ENCODE assay signal across 8 mouse cellular contexts in the genomic region with DNA sequence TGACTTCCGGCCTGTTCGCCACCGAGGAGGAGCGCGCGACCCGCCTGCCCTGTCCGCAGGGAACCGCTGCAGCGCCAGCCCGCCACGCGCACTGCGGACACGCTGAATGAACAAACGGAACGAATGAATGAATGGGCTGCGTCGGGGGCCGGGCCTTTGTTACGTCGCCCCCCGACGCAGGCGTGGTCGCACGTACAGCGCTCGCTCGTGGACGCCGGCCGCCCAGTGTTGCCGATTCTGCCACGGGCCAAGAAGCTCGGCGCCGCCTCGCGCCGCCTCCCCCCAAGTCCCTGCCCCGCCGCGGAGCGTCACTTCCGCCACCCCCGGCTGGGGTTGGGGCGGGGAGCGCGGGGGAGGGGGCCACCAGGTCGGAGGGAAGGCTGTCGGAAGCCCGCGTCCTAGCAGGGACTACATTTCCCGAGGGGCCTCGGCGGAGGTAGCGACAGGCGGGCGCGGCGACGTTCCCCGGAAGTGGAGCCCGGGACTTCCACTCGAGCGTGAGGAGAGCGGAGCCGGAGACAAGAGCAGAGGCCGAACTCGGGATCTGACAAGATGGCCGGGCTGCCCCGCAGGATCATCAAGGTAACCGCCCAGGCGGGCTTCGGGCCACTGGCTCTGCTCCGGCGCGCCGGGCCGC. TPM values are rescaled to one million over a fixed set of nuclear protein-coding genes. Genes with fewer than 3 reads are reported as not detected.
A peak's percentile ranks its signal among the peaks of the same experiment; 100 is the strongest.
DNase-seq lines count a peak whose midpoint lies in the region; ATAC-seq lines count a peak whose summit lies in the region.

Gene Ube2n (plus strand): TSS at position 490 of the 637 bp plus-strand sequence.

- DNase-seq in adrenal gland, adult (ENCODE audit: inconsistent age in 2 of 2, low spot score in 1 of 2): peak; percentile 99
- DNase-seq in embryo, embryonic 10.5 days (ENCODE audit: low spot score): peak; percentile 97
- peak; percentile 99 for DNase-seq in gastrocnemius, postnatal 14 days
- peak; percentile 97 to 99 for DNase-seq in left cerebral cortex, postnatal 10 days (ENCODE audit: extremely low spot score in 1 of 2, low spot score in 2 of 2)
- DNase-seq in right cerebral cortex, postnatal 25 days: peak; percentile 100
- DNase-seq in urinary bladder, postnatal 4 days (ENCODE audit: low spot score in 2 of 2): peak; percentile 97 to 99

- ATAC-seq in inflammation-experienced regulatory T-cells, adult 6 months: peak; percentile 84
- peak; percentile 95 for ATAC-seq in megakaryocyte-erythroid progenitor cell, adult 5-6 weeks (replicated peaks; ENCODE audit: low FRiP score, low TSS enrichment, poor library complexity, severe bottlenecking)

- intact Hi-C loops in gastrocnemius, postnatal 14 days (cut with DNase I; ENCODE audit: low total_unique reads): no loop called here
- intact Hi-C loops in left cerebral cortex, postnatal 10 days (cut with DNase I): no loop called here

RNA-seq across cellular contexts. Expression of gene Ube2n, which starts in this region (rescaled TPM):
- 100 to 1,000 TPM in 1 of 2 experiments, 10 to 100 TPM in 1; 91.7 to 110 TPM for total RNA-seq in gastrocnemius, postnatal 14 days (2021)
- polyA plus RNA-seq in inflammation-experienced regulatory T-cells, adult 6 months (2017; shearing (Covaris generic)): 100 to 1,000 TPM; 280 to 438 (median 366) TPM
- total RNA-seq in left cerebral cortex, postnatal 10 days (2021): 100 to 1,000 TPM; 232 to 236 TPM
- total RNA-seq in megakaryocyte-erythroid progenitor cell, adult 5-6 weeks (2014; fragmentation: Nextera tagmentation): 238 and 277 TPM in 2 replicates
- total RNA-seq in megakaryocyte-erythroid progenitor cell, adult 5-6 weeks (2017): 172 and 198 TPM in 2 replicates

Comparison
In these comparisons a context has a peak if more than half of its experiments do, and no peak if none do; other contexts are left out.
1. Peak in every context shown above with its lines: DNase-seq and ATAC-seq.